Mouse (Mus musculus) ES-E14 (cell line): ENCODE measurements around the gene Cpped1.

Experiments used
- CHD2 ChIP-seq: IDR thresholded peaks from 2 replicates; pipeline ENCODE4 v1.6.1; 2014; ENCODE audit warnings: mild to moderate bottlenecking, low read depth, low read length, inconsistent platforms
- HCFC1 ChIP-seq: IDR thresholded peaks from 2 replicates; pipeline ENCODE4 v1.6.1; 2012; ENCODE audit warnings: low read length, inconsistent platforms, borderline replicate concordance; ENCODE audit not compliant: insufficient read depth
- MAFK ChIP-seq: IDR thresholded peaks from 2 replicates; pipeline ENCODE4 v1.6.1; 2014; ENCODE audit warnings: mild to moderate bottlenecking, low read depth, low read length, inconsistent platforms; ENCODE audit not compliant: insufficient read depth
- ZC3H11A ChIP-seq: IDR thresholded peaks from 2 replicates; pipeline ENCODE4 v1.6.1; 2012; ENCODE audit warnings: low read depth, mild to moderate bottlenecking, inconsistent platforms, low read length, borderline replicate concordance
- ZNF384 ChIP-seq: IDR thresholded peaks from 2 replicates; pipeline ENCODE4 v1.6.1; 2012; ENCODE audit warnings: low read depth, low read length, inconsistent platforms

DNA sequence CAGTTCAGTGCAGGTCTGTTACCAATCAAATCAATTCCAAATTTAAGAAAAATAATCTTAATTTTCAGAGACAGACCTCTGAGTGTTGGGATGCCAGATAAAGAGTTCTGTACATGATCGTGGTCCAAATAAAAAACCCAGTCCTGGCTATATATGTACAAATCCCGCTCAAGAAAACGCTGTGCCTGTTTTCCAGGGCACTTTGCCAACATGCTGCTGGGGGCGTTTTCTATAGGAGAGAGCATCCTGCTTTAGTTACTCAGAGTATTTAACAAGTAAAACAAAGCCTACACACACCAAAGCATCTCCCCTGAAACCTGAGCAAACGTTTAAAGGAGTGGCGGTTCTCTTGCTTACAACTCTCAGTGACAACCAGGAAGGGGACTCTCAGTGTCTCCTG, 27.4 kb downstream of the Cpped1 start:
- TF ChIP-seq MAFK (no peak), CHD2 (no peak), ZNF384 (no peak), ZC3H11A (no peak), HCFC1 (no peak)
